Mouse (Mus musculus) heart, adult 2 months (tissue): ENCODE measurements around the gene Sdsl. TPM values are rescaled to one million over a fixed set of nuclear protein-coding genes. Genes with fewer than 3 reads are reported as not detected.

Source experiments
- DNase-seq, 2 experiments: peaks; one replicate each; pipeline ENCODE4 v3.0.0; 2021
- H3K27ac ChIP-seq: fragments of 200-600 bp; 2 replicates; pipeline ENCODE4 v1.8.1; 2022
- H3K27me3 ChIP-seq: fragments of 200-500 bp; 2 replicates; pipeline ENCODE4 v1.6.1; 2012; ENCODE audit warnings: mild to moderate bottlenecking, low read length, inconsistent platforms, mixed read lengths; ENCODE audit not compliant: control insufficient read depth, insufficient read depth
- H3K36me3 ChIP-seq: fragments of 200-500 bp; 2 replicates; pipeline ENCODE4 v1.6.1; 2012; ENCODE audit warnings: low read length, inconsistent platforms; ENCODE audit not compliant: control insufficient read depth, insufficient read depth
- H3K4me1 ChIP-seq: fragments of 200-500 bp; 2 replicates; pipeline ENCODE4 v1.6.1; 2011; ENCODE audit warnings: low read length; ENCODE audit not compliant: control insufficient read depth, insufficient read depth
- H3K4me3 ChIP-seq: fragments of 200-600 bp; 2 replicates; pipeline ENCODE4 v1.8.1; 2022
- H3K79me2 ChIP-seq: fragments of 200-500 bp; replicated peaks from 2 replicates; pipeline ENCODE4 v1.6.1; 2012; ENCODE audit warnings: mild to moderate bottlenecking, inconsistent platforms, low read length, moderate library complexity, mixed read lengths; ENCODE audit not compliant: control insufficient read depth, insufficient read depth
- H3K9ac ChIP-seq: fragments of 200-500 bp; 2 replicates; pipeline ENCODE4 v1.6.1; 2012; ENCODE audit warnings: low read depth, mild to moderate bottlenecking, control low read depth, inconsistent platforms, low read length, mixed read lengths
- CTCF ChIP-seq: fragments of 200-600 bp; IDR thresholded peaks from 2 replicates; pipeline ENCODE4 v1.8.1; 2022; ENCODE audit warnings: antibody characterized with exemption, mild to moderate bottlenecking, moderate library complexity
- EP300 ChIP-seq: fragments of 200-500 bp; IDR thresholded peaks from 2 replicates; pipeline ENCODE4 v1.6.1; 2011; ENCODE audit warnings: low read depth, low read length, control low read depth; ENCODE audit not compliant: insufficient read depth
- POLR2A ChIP-seq: fragments of 200-500 bp; IDR thresholded peaks from 2 replicates; pipeline ENCODE4 v1.6.1; 2011; ENCODE audit warnings: mild to moderate bottlenecking, low read depth, low read length, control low read depth; ENCODE audit not compliant: insufficient read depth
- WGBS: fragments of 180-500 bp; shearing (Covaris S2); methylation state at CpG from one replicate; pipeline ENCODE4 v1.1.7; 2018; 5-methylcytosine and 5-hydroxymethylcytosine counted together
- intact Hi-C: fragments of 180-260 bp; cut with DNase I; formaldehyde crosslinking; loops from one replicate; pipeline ENCODE4 v1.15.1; 2025
- polyA plus RNA-seq: library from polyadenylated mRNA; depleted of rRNA; stranded (reverse); fragments of >200 nt; gene quantifications from 2 replicates; pipeline ENCODE4 v1.2.3, GENCODE M21; 2012
- total RNA-seq, 2 experiments: library from RNA; stranded (reverse); gene quantifications; 2 replicates each; pipeline ENCODE4 v1.2.3; 2021

Sdsl gene
- total and polyA plus RNA-seq, 3 experiments = 8.8 to 12.6 (median 9.8) TPM

DNA sequence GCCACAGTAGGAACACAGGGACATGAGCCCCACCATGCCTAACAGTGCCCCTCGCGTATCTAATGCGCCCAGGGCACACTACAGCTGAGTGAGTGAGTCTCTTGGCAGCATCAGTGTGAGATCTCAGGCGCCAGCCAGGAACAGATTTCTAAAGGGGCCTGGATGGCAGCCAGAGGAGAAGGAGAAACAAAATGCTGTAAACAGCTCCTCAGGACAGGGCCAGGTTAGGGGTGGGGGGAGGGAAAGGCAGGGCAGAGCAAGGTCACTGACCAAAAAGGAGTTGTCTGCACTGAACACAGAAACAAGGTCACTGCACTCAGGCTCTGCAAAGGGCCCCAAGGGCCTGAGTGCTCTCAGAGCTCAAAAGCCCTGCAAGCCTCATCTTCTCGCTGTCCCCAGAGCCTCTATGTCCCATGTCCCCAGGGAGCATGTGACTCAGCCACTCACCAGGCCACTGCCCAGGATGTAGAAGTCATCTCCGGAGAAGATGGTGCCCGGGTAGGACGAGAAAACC lies 18.1 kb upstream of the Sdsl start:
- Histone ChIP-seq H3K27me3 (no peaks in the 10 kb centered on the region), H3K4me1 (peaks cover 4% of the 10 kb centered on the region; the same call in 1 of the 2 replicates), H3K36me3 (no peaks in the 10 kb centered on the region), H3K9ac (no peak overlapping the region), H3K27ac (peak overlapping the region; percentile 73), H3K79me2 (no peaks in the 10 kb centered on the region), H3K4me3 (no peak overlapping the region)
- WGBS = 34% methylated on average over 8 of the region's 8 CpGs
- TF ChIP-seq POLR2A (0 out of 2 replicates have a peak, but pooled peaks have one; percentile 26), EP300 (0 out of 2 replicates have a peak, but pooled peaks have one; percentile 50), CTCF (no peak)
- peak; percentile 52 to 66 for DNase-seq
- intact Hi-C loops = no loop called here

DNA sequence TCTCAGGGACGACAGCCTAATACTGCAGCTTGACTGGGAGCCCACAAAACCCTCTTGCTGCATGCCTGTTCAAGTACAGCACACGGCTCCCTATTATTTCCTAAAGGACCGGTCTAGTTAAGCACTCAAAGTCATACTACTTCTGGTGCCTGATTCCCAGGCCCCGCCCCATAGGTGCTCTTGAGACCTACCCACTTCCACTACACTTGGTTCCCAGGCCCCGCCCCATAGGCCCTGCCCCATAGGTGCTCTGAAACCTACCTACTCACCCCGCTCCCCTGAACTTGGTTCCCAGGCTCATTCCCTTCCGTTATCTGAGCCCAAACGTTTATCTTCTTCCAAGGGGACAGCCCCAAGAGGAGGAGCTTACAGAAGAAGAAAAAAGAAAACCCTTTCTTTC lies 15.2 kb upstream of the Sdsl start:
- Histone ChIP-seq H3K27me3 (no peaks in the 10 kb centered on the region), H3K4me3 (no peak overlapping the region), H3K9ac (no peak overlapping the region), H3K4me1 (peaks cover 4% of the 10 kb centered on the region; the same call in 1 of the 2 replicates), H3K27ac (no peak overlapping the region), H3K36me3 (no peaks in the 10 kb centered on the region), H3K79me2 (no peaks in the 10 kb centered on the region)
- intact Hi-C loops = no loop called here
- TF ChIP-seq CTCF (no peak), POLR2A (no peak), EP300 (no peak)
- DNase-seq = no peak
- 81% methylated on average over 8 of the region's 8 CpGs for WGBS

DNA sequence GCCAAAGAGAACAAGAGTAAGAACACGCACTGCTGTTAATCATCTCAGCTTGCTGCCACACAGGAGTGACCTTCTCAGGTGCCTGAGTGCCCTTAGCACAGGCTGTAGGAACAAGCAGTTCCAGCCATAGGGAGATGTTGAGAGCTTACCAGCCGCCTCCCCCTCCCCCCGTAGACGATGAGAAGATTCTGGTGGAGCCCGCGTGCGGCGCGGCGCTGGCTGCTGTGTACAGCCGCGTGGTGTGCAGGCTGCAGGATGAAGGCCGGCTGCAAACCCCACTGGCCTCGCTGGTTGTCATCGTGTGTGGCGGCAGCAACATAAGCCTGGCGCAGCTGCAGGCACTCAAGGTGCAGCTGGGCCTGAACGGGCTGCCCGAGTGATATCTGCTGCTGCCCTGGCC lies 10.8 kb upstream of the Sdsl start:
- WGBS = 77% methylated on average over 19 of the region's 19 CpGs

DNA sequence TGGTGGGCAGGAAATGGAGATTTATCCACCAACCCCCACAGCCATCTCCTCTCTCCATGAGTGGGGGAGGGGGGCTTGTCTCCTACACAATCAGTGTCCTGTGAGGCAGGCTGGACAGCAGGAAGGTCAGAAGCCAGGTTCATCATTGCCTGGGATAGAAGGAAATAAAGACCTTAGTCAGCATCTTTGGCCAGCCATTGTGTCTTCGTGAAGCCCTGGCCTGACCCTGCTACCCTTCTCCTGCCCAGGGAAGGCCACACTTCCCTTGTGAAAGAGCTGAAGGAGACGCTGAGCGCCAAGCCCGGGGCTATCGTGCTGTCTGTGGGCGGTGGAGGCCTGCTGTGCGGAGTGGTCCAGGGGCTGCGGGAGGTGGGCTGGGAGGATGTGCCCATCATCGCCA lies 8.6 kb upstream of the Sdsl start:
- no peak overlapping the region for H3K4me3 ChIP-seq
- DNase-seq = no peak

More for the DNA sequence above, 10.8 kb upstream of the Sdsl start:
- Histone ChIP-seq H3K4me3 (no peak overlapping the region), H3K36me3 (no peaks in the 10 kb centered on the region), H3K27ac (no peak overlapping the region), H3K27me3 (no peaks in the 10 kb centered on the region), H3K79me2 (no peaks in the 10 kb centered on the region), H3K4me1 (no peaks in the 10 kb centered on the region), H3K9ac (no peak overlapping the region)
- DNase-seq = no peak
- TF ChIP-seq CTCF = no peak
- TF ChIP-seq POLR2A = no peak
- TF ChIP-seq EP300 = no peak
- intact Hi-C loops = no loop called here

DNA sequence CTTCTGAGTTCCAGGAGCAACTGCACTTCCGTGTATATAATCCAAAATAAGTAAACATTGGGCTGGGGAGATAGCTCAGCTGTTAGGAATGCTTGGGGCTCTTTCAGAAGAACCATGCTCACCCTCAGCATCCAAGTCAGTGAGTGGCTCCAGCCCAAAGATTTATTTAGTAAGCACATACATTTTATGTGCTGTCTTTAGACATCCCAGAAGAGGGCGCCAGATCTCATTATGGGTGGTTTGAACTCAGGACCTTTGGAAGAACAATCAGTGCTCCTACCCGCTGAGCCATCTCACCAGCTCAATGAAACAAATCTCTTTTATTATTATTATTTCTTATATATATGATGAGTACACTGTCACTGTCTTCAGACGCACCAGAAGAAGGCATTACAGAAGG lies 6.9 kb upstream of the Sdsl start:
- no peaks in the 10 kb centered on the region for H3K79me2 ChIP-seq
- WGBS = 64% methylated on average over 4 of the region's 4 CpGs
- no peaks in the 10 kb centered on the region for H3K4me1 ChIP-seq
- TF ChIP-seq CTCF (peak; percentile 56), POLR2A (no peak), EP300 (no peak)
- no peak for DNase-seq
- H3K27ac ChIP-seq = no peak overlapping the region
- intact Hi-C loops = no loop called here
- H3K36me3 ChIP-seq = no peaks in the 10 kb centered on the region
- H3K4me3 ChIP-seq = no peak overlapping the region
- H3K27me3 ChIP-seq = no peaks in the 10 kb centered on the region
- no peak overlapping the region for H3K9ac ChIP-seq

More for the DNA sequence above, 8.6 kb upstream of the Sdsl start:
- intact Hi-C loops = no loop called here
- no peak overlapping the region for H3K27ac ChIP-seq
- H3K27me3 ChIP-seq = no peaks in the 10 kb centered on the region
- TF ChIP-seq CTCF (no peak), EP300 (no peak), POLR2A (no peak)
- no peaks in the 10 kb centered on the region for H3K79me2 ChIP-seq
- H3K4me1 ChIP-seq = no peaks in the 10 kb centered on the region
- no peaks in the 10 kb centered on the region for H3K36me3 ChIP-seq
- no peak overlapping the region for H3K9ac ChIP-seq
- WGBS = 62% methylated on average over 9 of the region's 9 CpGs

DNA sequence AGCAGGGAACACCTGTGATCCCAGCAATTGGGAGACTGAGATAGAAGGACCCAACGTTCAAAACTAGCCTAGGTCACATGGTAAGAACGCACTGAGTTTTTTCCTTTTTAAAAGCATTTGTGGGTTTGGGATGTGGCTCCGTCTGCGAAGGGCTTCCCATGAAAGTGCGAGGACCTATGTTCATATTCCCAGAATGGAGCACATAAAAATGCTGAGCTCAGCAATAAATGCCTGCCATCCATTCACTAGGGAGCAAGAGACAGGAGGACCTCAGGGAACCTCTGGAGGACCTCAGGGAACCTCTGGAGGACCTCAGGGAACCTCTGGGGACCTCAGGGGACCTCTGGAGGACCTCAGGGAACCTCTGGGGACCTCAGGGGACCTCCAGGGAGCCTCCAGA lies 5.4 kb upstream of the Sdsl start:
- 87% methylated on average over 5 of the region's 5 CpGs for WGBS
- Histone ChIP-seq H3K79me2 (no peaks in the 10 kb centered on the region), H3K27me3 (no peaks in the 10 kb centered on the region), H3K27ac (no peak overlapping the region), H3K9ac (no peak overlapping the region), H3K4me1 (no peaks in the 10 kb centered on the region), H3K36me3 (no peaks in the 10 kb centered on the region), H3K4me3 (no peak overlapping the region)
- intact Hi-C loops = no loop called here
- TF ChIP-seq EP300 (no peak), CTCF (no peak), POLR2A (no peak)
- no peak for DNase-seq
